Mouse (Mus musculus) ES-E14 (cell line): ENCODE results near the gene Prex1. TPM values are rescaled to one million over a fixed set of nuclear protein-coding genes. Genes with fewer than 3 reads are reported as not detected.

Source experiments
- DNase-seq: peaks from one replicate; pipeline ENCODE4 v3.0.0-alpha.2; 2013; ENCODE audit warnings: low read depth, low spot score
- H3K27ac ChIP-seq: 2 replicates; pipeline ENCODE4 v1.5.1; 2012; ENCODE audit warnings: low read depth, mild to moderate bottlenecking, low read length, moderate library complexity, mixed read lengths; ENCODE audit not compliant: poor library complexity, insufficient read depth, severe bottlenecking
- H3K36me3 ChIP-seq: 2 replicates; pipeline ENCODE4 v1.6.1; 2012; ENCODE audit warnings: mild to moderate bottlenecking, low read length, moderate library complexity, mixed read lengths; ENCODE audit not compliant: control insufficient read depth, poor library complexity, insufficient read depth, severe bottlenecking
- H3K4me1 ChIP-seq, 2 experiments: fragments of 150-350 bp in 1 of 2; sonication (generic) in 1 of 2; 2 replicates each; pipeline ENCODE4 v1.6.1; 2012; ENCODE audit warnings: low read length in 2 of 2, mild to moderate bottlenecking in 1 of 2, mixed read lengths in 1 of 2; ENCODE audit not compliant: control insufficient read depth in 2 of 2, insufficient read depth in 2 of 2, poor library complexity in 1 of 2
- H3K4me3 ChIP-seq, 2 experiments: fragments of 150-350 bp in 1 of 2; sonication (generic) in 1 of 2; 2 replicates each; pipeline ENCODE4 v1.5.1; 2012; ENCODE audit warnings: low read length in 2 of 2, low read depth in 1 of 2, mild to moderate bottlenecking in 1 of 2, mixed read lengths in 1 of 2; ENCODE audit not compliant: insufficient read depth in 1 of 2, poor library complexity in 1 of 2, severe bottlenecking in 1 of 2
- H3K9ac ChIP-seq: 2 replicates; pipeline ENCODE4 v1.6.1; 2012; ENCODE audit warnings: low read depth, mild to moderate bottlenecking, low read length, mixed read lengths; ENCODE audit not compliant: poor library complexity, insufficient read depth, severe bottlenecking
- H3K9me3 ChIP-seq: fragments of 150-350 bp; sonication (generic); 2 replicates; pipeline ENCODE4 v1.6.1; 2012; ENCODE audit warnings: low read depth, mild to moderate bottlenecking, low read length; ENCODE audit not compliant: control insufficient read depth, insufficient read depth
- CHD2 ChIP-seq: IDR thresholded peaks from 2 replicates; pipeline ENCODE4 v1.6.1; 2014; ENCODE audit warnings: mild to moderate bottlenecking, low read depth, low read length, inconsistent platforms
- HCFC1 ChIP-seq: IDR thresholded peaks from 2 replicates; pipeline ENCODE4 v1.6.1; 2012; ENCODE audit warnings: low read length, inconsistent platforms, borderline replicate concordance; ENCODE audit not compliant: insufficient read depth
- MAFK ChIP-seq: IDR thresholded peaks from 2 replicates; pipeline ENCODE4 v1.6.1; 2014; ENCODE audit warnings: mild to moderate bottlenecking, low read depth, low read length, inconsistent platforms; ENCODE audit not compliant: insufficient read depth
- ZC3H11A ChIP-seq: IDR thresholded peaks from 2 replicates; pipeline ENCODE4 v1.6.1; 2012; ENCODE audit warnings: low read depth, mild to moderate bottlenecking, inconsistent platforms, low read length, borderline replicate concordance
- ZNF384 ChIP-seq: IDR thresholded peaks from 2 replicates; pipeline ENCODE4 v1.6.1; 2012; ENCODE audit warnings: low read depth, low read length, inconsistent platforms
- in situ Hi-C, 2 experiments: fragments of 600-800 bp; cut with MboI; formaldehyde crosslinking; loops; one replicate each; pipeline ENCODE4 v1.15.1; 2025; ENCODE audit warnings: low sequenced_read_pairs in 2 of 2, inconsistent platforms in 1 of 2; ENCODE audit not compliant: unreplicated experiment in 2 of 2
- total RNA-seq: library from RNA; depleted of rRNA; stranded (reverse); fragments of 300-350 nt; gene quantifications from 2 replicates; pipeline ENCODE4 v1.2.3, GENCODE M21; 2012

Gene Prex1
- total RNA-seq, 1 experiment = 1.5 TPM

GRCm38 (mm10) chr2:166672171-166672965 is 41.3 kb downstream of the Prex1 start:
- in situ Hi-C loops = no loop called here
- TF ChIP-seq MAFK (no peak), ZC3H11A (no peak), HCFC1 (no peak), CHD2 (no peak), ZNF384 (no peak)
- Histone ChIP-seq H3K9ac (no peak overlapping the region), H3K4me3 (no peak overlapping the region), H3K27ac (no peak overlapping the region), H3K4me1 (peaks cover 7 to 22% of the 10 kb centered on the region in 2 experiments; a peak in 3 of 4 replicates), H3K36me3 (no peaks in the 10 kb centered on the region), H3K9me3 (no peaks in the 10 kb centered on the region)
- no peak for DNase-seq

DNA sequence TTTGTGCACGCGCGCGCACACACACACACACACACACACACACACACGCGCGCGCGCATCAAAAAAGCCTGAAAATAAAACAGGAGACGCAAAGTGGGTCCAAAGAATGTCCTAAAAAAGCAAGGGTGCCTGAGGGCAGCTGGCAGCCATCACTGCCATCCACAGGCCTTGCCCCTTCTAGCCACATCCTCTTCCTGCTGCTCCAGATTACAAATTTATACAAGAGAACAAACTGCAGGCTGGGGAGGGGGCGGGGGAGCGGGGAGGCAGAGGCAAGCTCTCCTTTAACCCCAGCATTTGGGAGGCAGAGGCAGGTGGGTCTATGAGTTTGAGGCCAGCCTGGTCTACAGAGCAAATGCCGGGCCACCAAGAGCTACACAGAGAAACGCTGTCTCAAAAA is 42.0 kb downstream of the Prex1 start:
- Histone ChIP-seq H3K4me1 (peaks cover 7 to 16% of the 10 kb centered on the region in 2 experiments; a peak in 3 of 4 replicates), H3K36me3 (no peaks in the 10 kb centered on the region), H3K4me3 (no peak overlapping the region), H3K9me3 (no peaks in the 10 kb centered on the region), H3K9ac (no peak overlapping the region), H3K27ac (no peak overlapping the region)
- in situ Hi-C loops = no loop called here
- no peak for DNase-seq
- no peak for TF ChIP-seq ZNF384
- TF ChIP-seq CHD2 = no peak
- no peak for TF ChIP-seq MAFK
- TF ChIP-seq HCFC1 = no peak
- no peak for TF ChIP-seq ZC3H11A

- Histone ChIP-seq H3K4me3 (no peak overlapping the region), H3K27ac (no peak overlapping the region), H3K36me3 (no peaks in the 10 kb centered on the region), H3K9me3 (no peaks in the 10 kb centered on the region), H3K9ac (no peak overlapping the region), H3K4me1 (peaks cover 7 to 14% of the 10 kb centered on the region in 2 experiments; a peak in 3 of 4 replicates)
- in situ Hi-C loops = no loop called here
- no peak for TF ChIP-seq HCFC1
- TF ChIP-seq MAFK = no peak
- TF ChIP-seq CHD2 = no peak
- no peak for TF ChIP-seq ZNF384
- TF ChIP-seq ZC3H11A = no peak
- DNase-seq = no peak
These were observed 42.6 kb downstream of the Prex1 start for GRCm38 (mm10) chr2:166671019-166671418.

DNA sequence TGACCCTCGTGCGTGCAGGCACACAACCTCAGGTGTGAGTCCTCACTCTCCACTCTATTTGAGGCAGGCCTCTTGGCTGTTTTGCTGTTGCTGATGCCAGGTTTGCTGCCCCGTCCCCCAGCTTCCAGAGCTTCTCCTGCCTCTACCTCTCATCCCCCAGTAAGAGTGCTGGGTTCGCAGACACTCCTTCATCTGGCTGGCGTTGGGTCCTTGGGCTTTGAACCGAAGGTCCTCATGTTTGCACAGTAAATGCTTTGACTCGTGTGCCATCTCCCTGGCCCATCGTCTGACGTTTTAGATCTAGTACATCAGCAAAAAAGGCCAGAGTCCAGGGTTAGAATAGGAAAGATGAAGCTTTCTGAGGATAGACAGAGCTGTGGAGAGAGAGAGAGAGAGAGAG is 43.7 kb downstream of the Prex1 start:
- Histone ChIP-seq H3K4me3 (no peak overlapping the region), H3K9me3 (no peaks in the 10 kb centered on the region), H3K9ac (no peak overlapping the region; the same call in 1 of the 2 replicates), H3K36me3 (no peaks in the 10 kb centered on the region), H3K27ac (no peak overlapping the region), H3K4me1 (peaks cover 3 to 6% of the 10 kb centered on the region in 2 experiments; a peak in 3 of 4 replicates)
- no peak for DNase-seq
- TF ChIP-seq MAFK (no peak), ZC3H11A (no peak), HCFC1 (no peak), CHD2 (no peak), ZNF384 (no peak)
- in situ Hi-C loops = no loop called here
